Mouse (Mus musculus): ENCODE measurements around the gene Uvssa.

Uvssa gene

GRCm38 (mm10) chr5:33378302-33378854, at the start of gene Uvssa:
Gene Uvssa, plus strand, starts transcription at chr5:33378549.
- peak; percentile 100 for DNase-seq

GRCm38 (mm10) chr5:33334381-33335272, 43.7 kb upstream of the Uvssa start:
- DNase-seq: no peak

- DNase-seq: peak; percentile 93
Observed at GRCm38 (mm10) chr5:33335273-33335976, 42.9 kb upstream of the Uvssa start, which contains the start of gene Maea. Gene Maea, plus strand, starts transcription at chr5:33335509.

- peak; percentile 61 for DNase-seq
Observed at GRCm38 (mm10) chr5:33335977-33336360, 42.4 kb upstream of the Uvssa start.

GRCm38 (mm10) chr5:33337206-33337605, 41.1 kb upstream of the Uvssa start:
- no peak for DNase-seq

- no peak for DNase-seq
Observed at GRCm38 (mm10) chr5:33341165-33341564, 37.2 kb upstream of the Uvssa start.

- DNase-seq: peak; percentile 29
Observed at GRCm38 (mm10) chr5:33342248-33342647, 36.1 kb upstream of the Uvssa start.

GRCm38 (mm10) chr5:33342821-33343220, 35.5 kb upstream of the Uvssa start:
- DNase-seq: no peak

GRCm38 (mm10) chr5:33343571-33343970, 34.8 kb upstream of the Uvssa start:
- DNase-seq: no peak

GRCm38 (mm10) chr5:33344070-33344469, 34.3 kb upstream of the Uvssa start:
- DNase-seq: no peak

- no peak for DNase-seq
Observed at GRCm38 (mm10) chr5:33347620-33348019, 30.7 kb upstream of the Uvssa start.

GRCm38 (mm10) chr5:33349205-33349604, 29.1 kb upstream of the Uvssa start:
- DNase-seq: no peak

- no peak for DNase-seq
Observed at GRCm38 (mm10) chr5:33349706-33350105, 28.6 kb upstream of the Uvssa start.

GRCm38 (mm10) chr5:33351556-33352272, 26.6 kb upstream of the Uvssa start:
- no peak for DNase-seq

- DNase-seq: no peak
Observed at GRCm38 (mm10) chr5:33352273-33352645, 26.1 kb upstream of the Uvssa start.

- DNase-seq: no peak
Observed at GRCm38 (mm10) chr5:33353011-33353410, 25.3 kb upstream of the Uvssa start.

- DNase-seq: no peak
Observed at GRCm38 (mm10) chr5:33357494-33357893, 20.9 kb upstream of the Uvssa start.

- DNase-seq: no peak
Observed at GRCm38 (mm10) chr5:33358467-33358866, 19.9 kb upstream of the Uvssa start.

GRCm38 (mm10) chr5:33363263-33363662, 15.1 kb upstream of the Uvssa start:
- DNase-seq: no peak

- DNase-seq: no peak
Observed at GRCm38 (mm10) chr5:33368651-33369050, 9.7 kb upstream of the Uvssa start.

GRCm38 (mm10) chr5:33371137-33371536, 7.2 kb upstream of the Uvssa start:
- DNase-seq: no peak

GRCm38 (mm10) chr5:33371668-33372067, 6.7 kb upstream of the Uvssa start:
- DNase-seq: no peak
